In the genomic region with DNA sequence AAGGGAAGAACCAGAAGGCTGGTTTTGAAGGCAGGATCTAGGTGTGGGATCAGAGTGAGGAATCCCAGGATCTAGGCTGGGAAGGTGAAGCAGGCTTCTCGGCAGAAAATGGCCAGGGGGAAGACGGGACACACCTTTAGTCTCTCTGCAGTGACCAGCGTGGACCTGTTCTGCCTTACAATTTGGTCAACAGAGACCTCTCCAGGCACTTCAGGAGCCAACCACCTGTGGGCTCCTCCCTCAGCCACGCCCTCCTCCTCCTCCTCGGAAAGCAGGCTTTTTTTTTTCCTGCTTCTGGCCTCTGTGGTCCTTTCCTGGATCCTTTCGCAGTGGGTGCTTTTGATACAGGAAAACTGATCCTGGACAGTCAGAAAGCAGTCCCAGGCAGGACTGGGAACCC, we compare ENCODE assay signal across 10 mouse cellular contexts. TPM values are rescaled to one million over a fixed set of nuclear protein-coding genes. Genes with fewer than 3 reads are reported as not detected.
A peak's percentile ranks its signal among the peaks of the same experiment; 100 is the strongest.
DNase-seq lines count a peak whose midpoint lies in the region; ATAC-seq and TF ChIP-seq lines count a peak whose summit lies in the region.
"Had no signal": no experiment of that assay in that cellular context is flagged by ENCODE, and none has a peak within 500 bp of the region (broad histone marks: within the 10 kb centered on the region; RNA-seq: fewer than 3 reads in every experiment).

A gene (minus strand): TSS at position 182 of the 400 bp plus-strand sequence.

- peak; percentile 31 for DNase-seq in embryo, embryonic 10 days (ENCODE audit: low spot score)
- DNase-seq in embryo, embryonic 10.5 days (ENCODE audit: low spot score) = no peak
- DNase-seq in kidney, adult 18-20 months = peak; percentile 92
- no peak for DNase-seq in left cerebral cortex, postnatal 25 days (ENCODE audit: low spot score in 2 of 2)
- DNase-seq in adrenal gland, adult 8-10 months = no peak
- no peak for DNase-seq in left cerebral cortex, postnatal 36 days (ENCODE audit: low spot score in 2 of 2)
- DNase-seq: thymus, postnatal 14 days had no signal

- no peaks in the 10 kb centered on the region for H3K27me3 ChIP-seq in ES-Bruce4 (ENCODE audit: control insufficient read depth, insufficient read depth, low read length, poor library complexity, severe bottlenecking)
- H3K27me3 ChIP-seq in liver, embryonic 15.5 days = peaks cover 9% of the 10 kb centered on the region; the same call in 1 of the 2 replicates

- ATAC-seq in liver, embryonic 15.5 days (ENCODE audit: insufficient read depth) = no peak

- peak within 1 kb of the TSS; percentile 50 for H3K4me2 ChIP-seq in liver, embryonic 15.5 days

- TF ChIP-seq POLR2A in ES-Bruce4 (IDR thresholded peaks at IDR 0.05; ENCODE audit: insufficient read depth, low read length) = peak; percentile 64

- intact Hi-C loops in left cerebral cortex, postnatal 25 days (cut with DNase I) = no loop called here
- intact Hi-C loops in left cerebral cortex, postnatal 36 days (cut with DNase I) = no loop called here

- TF ChIP-seq CTCF in ES-Bruce4 (IDR thresholded peaks at IDR 0.05; ENCODE audit: low read depth, low read length) = no peak

- peak within 1 kb of the TSS; percentile 82 for H3K4me3 ChIP-seq in ES-Bruce4 (ENCODE audit: low read depth, low read length)
- H3K4me3 ChIP-seq in liver, embryonic 15.5 days (replicated peaks) = peak within 1 kb of the TSS; percentile 49

- peak within 1 kb of the TSS; percentile 64 for H3K9ac ChIP-seq in ES-Bruce4 (ENCODE audit: low read depth, poor library complexity, severe bottlenecking)
- H3K9ac ChIP-seq in liver, embryonic 15.5 days = peak within 1 kb of the TSS; percentile 39

- peaks cover 7% of the 10 kb centered on the region for H3K36me3 ChIP-seq in ES-Bruce4 (ENCODE audit: control insufficient read depth, insufficient read depth, low read length, poor library complexity, severe bottlenecking)
- H3K36me3 ChIP-seq in liver, embryonic 15.5 days (replicated peaks) = peaks cover 22% of the 10 kb centered on the region

- WGBS in liver, embryonic 15.5 days (ENCODE audit: insufficient replicate concordance) = 25% methylated on average over 6 of the region's 6 CpGs

- peaks cover 7% of the 10 kb centered on the region for H3K4me1 ChIP-seq in ES-Bruce4 (ENCODE audit: control insufficient read depth, insufficient read depth, low read length)
- H3K4me1 ChIP-seq in liver, embryonic 15.5 days (replicated peaks) = peaks cover 55% of the 10 kb centered on the region

- peak within 1 kb of the TSS; percentile 28; the same call in 1 of the 2 replicates for H3K27ac ChIP-seq in ES-Bruce4 (ENCODE audit: insufficient read depth, low read length)
- H3K27ac ChIP-seq in liver, embryonic 15.5 days (replicated peaks) = peak within 1 kb of the TSS; percentile 45; the same call in 1 of the 2 replicates
- H3K27ac ChIP-seq: macrophage had no signal

- peak; percentile 43; the same call in 1 of the 2 replicates for TF ChIP-seq EP300 in ES-Bruce4 (IDR thresholded peaks at IDR 0.05; ENCODE audit: insufficient read depth, low read depth, low read length)

- H3K9me3 ChIP-seq in ES-Bruce4 (replicated peaks; ENCODE audit: control insufficient read depth, insufficient read depth, low read length, poor library complexity, severe bottlenecking) = no peaks in the 10 kb centered on the region
- no peaks in the 10 kb centered on the region for H3K9me3 ChIP-seq in liver, embryonic 15.5 days (replicated peaks)

RNA-seq across cellular contexts. Expression of the gene that starts here (rescaled TPM):
- 73.0 and 74.5 TPM in 2 replicates for polyA plus RNA-seq in ES-Bruce4 (2011; ENCODE audit: insufficient read depth, insufficient read length, low read depth, missing spikeins)
- polyA plus RNA-seq in liver, embryonic 15.5 days (2015; fragmentation: Nextera tagmentation; extraction: Ambion mirVana) = 13.9 and 17.4 TPM in 2 replicates
- total RNA-seq in left cerebral cortex, postnatal 25 days (2021) = under 1 TPM in 1 of 2 experiments, not detected in 1; 0.64 TPM
- total RNA-seq in adrenal gland, adult 8-10 months (2022) = under 1 TPM in 1 of 4 experiments, not detected in 3; 0.16 TPM
- not detected for total RNA-seq in left cerebral cortex, postnatal 36 days (2021)
- polyA plus RNA-seq: macrophage had no signal

Comparison
In these comparisons a context has a peak if more than half of its experiments do, and no peak if none do; other contexts are left out.
1. DNase-seq: peak in embryo, embryonic 10 days (single experiment) and kidney, adult 18-20 months (single experiment); none in embryo, embryonic 10.5 days (single experiment), left cerebral cortex, postnatal 25 days (0 of 2), adrenal gland, adult 8-10 months (single experiment) and left cerebral cortex, postnatal 36 days (0 of 2).